Mouse (Mus musculus): ENCODE results near the gene Atp11a. TPM values are rescaled to one million over a fixed set of nuclear protein-coding genes. Genes with fewer than 3 reads are reported as not detected.

Gene Atp11a
- total RNA-seq, 2 experiments from 2014 or later = 50.1 to 52.6 TPM

DNA sequence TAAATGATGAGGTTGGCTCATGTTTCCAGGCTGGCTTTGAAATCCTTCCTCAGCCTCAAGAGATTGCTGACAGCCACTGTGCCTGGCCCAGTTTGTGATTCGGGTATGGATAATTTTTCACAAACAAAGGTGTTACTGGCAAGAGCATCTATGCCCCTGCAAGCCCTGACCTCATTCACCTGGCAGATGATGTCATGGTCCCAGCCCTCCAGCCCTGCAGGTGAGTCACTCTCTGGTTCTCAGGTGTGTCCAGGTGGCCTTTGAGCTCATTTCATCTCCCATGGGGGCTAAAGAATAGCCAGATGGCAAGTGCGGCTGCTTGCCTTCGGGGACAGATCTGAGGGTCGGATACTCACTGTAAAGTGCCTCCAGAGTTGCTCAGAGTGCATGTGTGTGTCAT lies 8.2 kb downstream of the Atp11a start:
- intact Hi-C loops (cut with DNase I) = no loop called here

DNA sequence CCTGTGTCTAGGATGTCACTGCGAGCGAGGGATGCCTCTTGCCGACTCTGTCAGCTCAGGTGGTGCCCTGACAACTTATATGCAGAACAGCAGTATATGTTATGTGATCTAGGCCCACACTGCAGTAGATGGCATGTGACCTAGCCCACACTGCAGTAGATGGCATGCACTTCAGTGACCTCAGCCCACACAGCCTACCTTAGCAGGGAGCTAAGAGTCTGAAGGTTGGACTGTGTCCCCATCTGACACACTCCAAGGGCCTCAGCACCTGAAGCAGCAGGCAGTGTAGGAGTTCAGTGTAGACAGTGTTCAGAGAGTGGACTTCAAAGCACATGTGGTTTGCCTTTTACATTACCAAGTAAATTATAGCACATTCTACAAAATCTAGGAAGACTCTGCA lies 10.4 kb downstream of the Atp11a start:
- intact Hi-C loops (cut with DNase I) = no loop called here
- no peak for DNase-seq (ENCODE audit: extremely low spot score in 1 of 2, low spot score in 2 of 2)

More for the DNA sequence above, 8.2 kb downstream of the Atp11a start:
- DNase-seq (ENCODE audit: extremely low spot score in 1 of 2, low spot score in 2 of 2) = no peak

DNA sequence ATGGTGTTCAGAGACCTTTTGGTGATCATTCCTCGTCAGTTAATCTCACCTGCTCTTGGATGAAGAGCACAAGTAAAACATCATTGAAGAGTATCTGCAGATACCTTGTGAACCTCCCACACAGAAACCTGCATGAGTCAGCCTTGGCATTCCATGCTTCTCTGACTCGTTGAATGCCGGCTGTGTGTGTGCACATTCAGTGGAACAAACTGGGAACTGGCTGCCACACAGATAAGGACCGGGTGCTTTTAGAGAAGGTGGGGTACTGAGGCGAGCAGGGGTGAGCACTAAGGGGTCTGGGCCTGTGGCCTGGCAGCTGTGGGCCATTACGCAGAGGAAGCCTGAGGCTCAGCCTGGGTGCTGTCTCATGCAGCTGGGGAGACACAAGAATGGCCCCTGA lies 11.9 kb downstream of the Atp11a start:
- no peak for DNase-seq (ENCODE audit: extremely low spot score in 1 of 2, low spot score in 2 of 2)
- intact Hi-C loops (cut with DNase I) = no loop called here

DNA sequence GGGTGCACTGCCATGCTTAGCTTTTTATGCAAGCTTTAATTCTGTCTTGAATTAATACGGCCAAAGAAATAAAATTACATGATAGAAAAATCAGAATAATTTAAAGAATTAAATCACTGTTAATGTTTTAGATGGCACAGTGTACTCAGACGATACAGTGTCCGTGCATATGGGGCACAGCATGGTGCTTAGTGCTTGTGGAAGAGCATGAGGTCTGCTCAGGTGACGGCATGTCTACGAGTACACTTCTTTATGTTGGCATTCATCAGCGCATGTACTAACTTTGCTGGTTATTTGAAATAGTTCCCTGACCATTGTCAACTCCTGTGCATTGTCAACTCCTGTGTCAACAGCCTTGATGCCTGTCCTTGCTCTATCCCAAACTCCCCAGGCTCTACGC lies 12.5 kb downstream of the Atp11a start:
- intact Hi-C loops (cut with DNase I) = no loop called here
- DNase-seq (ENCODE audit: extremely low spot score in 1 of 2, low spot score in 2 of 2) = no peak

DNA sequence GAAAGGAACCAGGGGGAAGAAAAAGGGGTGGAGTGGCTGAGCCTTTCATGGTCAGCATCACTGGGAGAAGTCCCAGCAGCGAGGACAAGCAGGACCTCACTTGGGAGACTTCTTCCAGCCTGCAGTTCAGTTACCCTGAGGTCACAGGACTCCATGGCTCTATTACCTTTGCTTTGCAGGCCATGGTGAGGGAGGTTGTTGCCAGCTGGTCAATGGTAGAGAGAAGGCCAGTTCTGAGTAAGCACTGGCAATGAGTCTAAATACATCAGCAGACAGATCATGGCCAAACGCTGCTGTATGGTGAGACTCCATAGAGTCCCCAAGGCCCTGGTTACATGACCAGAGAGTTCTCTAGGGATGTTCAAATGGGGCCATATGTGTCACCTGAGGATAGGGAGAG lies 15.5 kb downstream of the Atp11a start:
- intact Hi-C loops (cut with DNase I) = no loop called here
- DNase-seq (ENCODE audit: extremely low spot score in 1 of 2, low spot score in 2 of 2) = no peak

DNA sequence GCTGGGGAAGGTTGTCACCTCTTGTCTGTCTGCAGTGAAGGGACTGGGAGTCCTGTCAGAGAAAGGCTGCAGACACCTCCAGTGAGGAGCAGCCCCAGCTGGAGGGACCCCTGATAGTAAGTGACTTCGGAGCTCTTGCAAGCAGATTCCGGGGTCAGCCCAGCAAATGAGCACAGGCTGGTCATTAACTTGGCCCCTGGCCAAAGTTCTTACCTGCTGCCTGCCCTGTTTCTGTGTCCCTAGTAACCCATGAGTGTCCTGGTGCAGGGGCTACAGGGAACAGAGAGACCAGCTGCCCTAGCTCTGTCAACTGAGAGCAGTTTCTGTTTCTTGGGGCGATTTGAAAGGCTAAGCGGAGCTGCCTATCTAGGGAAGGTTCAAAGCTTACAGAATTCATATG lies 17.1 kb downstream of the Atp11a start:
- DNase-seq (ENCODE audit: extremely low spot score in 1 of 2, low spot score in 2 of 2) = no peak
- intact Hi-C loops (cut with DNase I) = no loop called here

DNA sequence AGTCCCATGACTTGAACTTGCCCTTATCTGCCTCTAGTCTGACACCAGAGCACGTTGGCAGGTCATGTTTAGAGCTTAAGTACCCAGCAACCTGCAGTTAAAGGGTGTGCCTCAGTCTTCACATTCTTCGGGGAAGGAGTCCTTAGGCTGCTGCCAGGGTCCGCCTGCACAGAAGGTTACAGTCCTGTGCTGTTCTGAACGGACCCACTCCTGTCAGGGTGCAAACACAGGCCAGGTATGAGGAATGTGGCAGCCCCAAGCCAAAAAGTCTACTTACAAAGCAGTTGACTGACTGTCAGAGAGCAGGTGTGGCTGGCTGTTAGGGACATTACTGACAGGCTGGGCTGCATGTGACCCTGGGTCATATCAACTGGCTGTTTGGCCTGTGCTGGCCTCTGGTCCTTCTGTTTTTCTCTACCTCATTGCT lies 18.1 kb downstream of the Atp11a start:
- DNase-seq (ENCODE audit: extremely low spot score in 1 of 2, low spot score in 2 of 2) = no peak
- intact Hi-C loops (cut with DNase I) = no loop called here

DNA sequence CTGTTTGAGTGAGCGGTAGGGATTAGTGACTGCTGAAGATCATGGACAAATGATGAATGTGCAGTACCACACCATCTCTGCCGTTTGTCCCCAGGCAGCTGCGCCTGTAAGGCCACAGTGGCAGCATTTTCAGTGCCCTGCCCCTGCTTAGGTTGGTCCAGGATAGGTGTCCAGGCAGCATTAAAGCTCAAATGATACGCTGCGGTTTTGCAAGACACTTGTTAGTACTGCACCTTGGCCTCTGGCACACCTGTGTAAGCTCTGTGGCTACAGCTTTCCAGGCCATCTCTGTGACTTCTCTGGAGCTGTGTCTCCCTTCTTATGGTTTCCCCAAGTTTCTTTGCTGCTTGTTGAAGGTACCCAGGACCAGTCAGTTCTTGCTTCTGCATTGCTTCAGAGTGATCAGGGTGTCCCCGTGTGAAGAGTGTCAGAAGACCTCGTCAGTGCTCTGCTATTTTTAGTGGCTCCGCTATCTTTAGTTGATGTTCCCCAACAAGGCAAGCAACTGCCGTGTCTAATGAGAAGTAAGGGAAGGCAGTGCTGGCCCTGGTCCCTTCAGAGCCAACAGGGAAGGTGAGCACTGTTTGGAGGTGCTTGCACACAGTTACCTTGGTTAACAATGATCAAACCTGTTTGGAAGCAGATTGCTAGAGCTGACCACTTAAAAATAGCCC lies 18.6 kb downstream of the Atp11a start:
- DNase-seq (ENCODE audit: extremely low spot score in 1 of 2, low spot score in 2 of 2) = no peak
- intact Hi-C loops (cut with DNase I) = no loop called here

DNA sequence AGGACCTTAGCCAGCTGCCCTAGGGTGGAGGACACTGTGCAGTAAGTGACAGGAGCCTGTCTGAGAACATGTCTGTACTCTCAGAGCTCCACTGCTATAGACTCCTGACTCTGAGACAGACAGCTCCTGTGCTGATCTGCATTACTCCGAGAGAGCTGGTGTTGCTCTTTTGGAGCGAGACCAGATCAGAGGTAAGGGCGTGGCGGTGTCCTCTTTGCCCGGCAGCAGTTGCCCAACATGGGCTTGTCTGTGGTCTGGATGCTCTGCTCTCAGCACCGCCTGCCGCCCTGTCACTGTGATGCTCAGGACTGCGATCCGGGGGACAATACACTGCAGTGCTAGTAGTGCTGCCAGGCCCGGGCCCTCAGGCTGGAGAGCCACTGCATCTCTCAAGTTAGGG lies 19.4 kb downstream of the Atp11a start:
- no peak for DNase-seq (ENCODE audit: extremely low spot score in 1 of 2, low spot score in 2 of 2)
- intact Hi-C loops (cut with DNase I) = no loop called here

DNA sequence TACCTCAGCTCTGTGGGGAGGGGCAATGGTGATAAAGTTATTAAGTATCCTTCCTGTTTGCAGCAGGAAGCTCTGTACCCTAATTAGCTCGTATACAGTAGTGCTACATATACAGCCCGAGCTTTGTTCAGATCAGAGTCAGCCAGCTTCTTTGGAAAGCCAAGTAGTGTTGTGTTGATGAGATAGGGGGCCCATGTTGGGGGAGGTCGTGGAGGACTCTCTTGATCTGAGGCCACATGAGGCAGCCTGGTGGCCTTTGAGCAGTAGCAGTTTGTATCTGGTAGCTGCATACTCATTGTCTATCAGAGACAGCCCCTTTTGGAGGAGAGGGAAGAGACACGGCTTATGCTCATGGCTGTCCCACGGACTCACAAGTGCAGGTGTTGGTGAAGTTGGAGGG lies 20.4 kb downstream of the Atp11a start:
- no peak for DNase-seq (ENCODE audit: extremely low spot score in 1 of 2, low spot score in 2 of 2)
- intact Hi-C loops (cut with DNase I) = no loop called here

DNA sequence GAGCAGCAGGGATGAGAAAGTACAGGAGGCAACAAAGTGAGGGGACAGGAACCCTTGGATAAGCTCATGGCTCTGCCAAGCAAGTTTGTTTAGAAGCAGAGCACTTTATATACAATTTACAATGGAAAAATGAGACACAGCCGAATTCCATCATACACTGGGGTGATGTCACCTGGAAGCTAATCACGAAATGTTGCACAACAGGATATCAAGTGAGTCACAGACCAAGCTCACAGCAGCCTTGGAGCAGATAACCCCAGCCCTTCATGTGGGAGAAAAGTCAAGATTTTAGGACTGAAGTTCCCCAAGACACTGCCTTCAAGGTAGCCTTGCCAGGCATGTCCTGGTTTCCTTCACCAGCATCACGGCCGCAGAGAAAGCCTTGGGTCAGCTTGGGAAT lies 22.7 kb downstream of the Atp11a start:
- no peak for DNase-seq (ENCODE audit: extremely low spot score in 1 of 2, low spot score in 2 of 2)
- intact Hi-C loops (cut with DNase I) = no loop called here

DNA sequence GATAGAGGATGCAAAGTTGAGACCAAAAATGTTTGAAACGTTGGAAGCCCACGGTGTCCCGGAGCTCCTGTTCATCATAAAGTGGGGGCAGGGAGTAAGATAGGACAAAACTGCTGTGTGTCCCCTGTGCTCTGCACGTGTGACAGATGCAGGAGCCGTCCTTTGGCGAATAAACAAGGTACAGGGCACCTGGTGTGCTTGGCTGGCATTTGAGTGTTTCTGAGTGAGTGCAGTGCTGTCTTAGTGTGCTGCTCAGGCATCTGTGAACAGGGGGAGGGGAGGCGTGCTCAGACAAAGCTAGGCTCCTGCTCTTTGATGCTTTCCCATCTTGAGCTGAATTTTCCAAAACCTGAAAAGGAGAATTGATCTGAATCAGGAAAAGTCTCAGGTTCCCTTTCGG lies 28.7 kb downstream of the Atp11a start:
- intact Hi-C loops (cut with DNase I) = no loop called here
- no peak for DNase-seq (ENCODE audit: extremely low spot score in 1 of 2, low spot score in 2 of 2)

DNA sequence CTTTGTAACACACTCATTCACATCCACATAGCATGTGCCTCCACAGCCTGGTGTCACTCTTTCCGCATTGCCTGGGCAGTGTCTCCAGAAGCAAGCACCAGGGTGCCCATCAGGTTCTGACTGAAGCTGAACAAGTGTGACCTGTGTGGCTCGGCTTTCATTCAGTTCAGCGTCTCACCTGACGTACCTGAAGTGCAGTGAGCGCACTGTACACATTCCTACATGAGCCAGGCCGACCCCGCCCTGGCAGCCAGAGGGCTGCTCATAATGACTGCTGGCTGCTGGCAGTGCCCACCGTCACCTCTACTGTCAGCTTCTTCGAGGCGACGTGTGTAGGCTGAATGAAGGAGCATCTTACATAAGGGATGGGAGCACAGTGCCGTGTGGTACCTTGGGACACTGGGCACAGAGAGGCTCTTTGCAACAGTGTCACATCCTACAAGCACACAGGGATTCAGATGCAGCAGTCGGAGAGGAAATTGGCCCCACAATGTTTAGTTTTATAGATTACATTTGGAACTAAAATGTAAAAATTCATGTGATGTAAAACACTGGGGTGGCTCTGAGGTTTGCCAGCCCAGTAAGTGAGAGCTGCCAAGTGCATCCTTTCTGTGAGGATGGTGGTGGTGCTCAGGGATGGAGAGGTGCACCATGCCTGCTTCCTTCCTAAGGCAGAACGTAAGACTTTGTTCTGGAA lies 29.6 kb downstream of the Atp11a start:
- DNase-seq (ENCODE audit: extremely low spot score in 1 of 2, low spot score in 2 of 2) = no peak
- intact Hi-C loops (cut with DNase I) = no loop called here

DNA sequence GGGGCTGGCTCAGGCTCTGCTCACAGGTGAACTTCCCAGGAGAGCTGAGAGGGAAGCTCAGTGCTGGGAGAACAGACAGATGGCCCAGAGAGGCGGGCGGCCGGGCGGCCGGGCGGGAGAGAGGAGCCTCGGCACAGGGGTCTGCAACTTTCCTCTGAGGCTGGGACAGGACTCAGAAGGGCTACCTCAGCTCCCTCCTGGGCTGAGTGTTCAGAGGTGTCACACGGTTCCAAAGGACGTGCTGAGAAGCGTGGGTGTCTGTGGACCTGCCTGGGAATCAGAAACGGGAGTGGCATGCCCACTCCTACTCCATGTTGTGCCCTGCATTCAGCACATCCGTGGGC lies 30.1 kb downstream of the Atp11a start:
- no peak for DNase-seq (ENCODE audit: extremely low spot score in 1 of 2, low spot score in 2 of 2)
- intact Hi-C loops (cut with DNase I) = no loop called here

DNA sequence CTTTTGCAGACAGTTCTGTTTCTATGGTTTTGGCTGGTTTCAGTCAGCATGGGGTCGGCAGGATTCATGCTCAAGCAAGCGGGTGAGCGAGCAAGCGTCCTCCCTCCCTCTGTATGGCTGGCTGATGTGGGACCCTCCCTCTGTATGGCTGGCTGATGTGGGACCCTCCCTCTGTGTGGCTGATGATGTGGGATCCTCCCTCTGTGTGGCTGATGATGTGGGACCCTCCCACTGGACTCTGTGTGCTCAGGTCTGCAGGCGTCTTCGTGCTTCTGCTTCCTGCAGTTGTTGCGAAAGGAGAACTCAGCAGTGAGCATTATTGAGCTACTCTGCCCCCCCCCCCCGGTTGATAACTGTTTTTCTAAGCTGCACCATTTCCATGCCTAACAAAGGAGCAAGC lies 30.6 kb downstream of the Atp11a start:
- no peak for DNase-seq (ENCODE audit: extremely low spot score in 1 of 2, low spot score in 2 of 2)
- intact Hi-C loops (cut with DNase I) = no loop called here

DNA sequence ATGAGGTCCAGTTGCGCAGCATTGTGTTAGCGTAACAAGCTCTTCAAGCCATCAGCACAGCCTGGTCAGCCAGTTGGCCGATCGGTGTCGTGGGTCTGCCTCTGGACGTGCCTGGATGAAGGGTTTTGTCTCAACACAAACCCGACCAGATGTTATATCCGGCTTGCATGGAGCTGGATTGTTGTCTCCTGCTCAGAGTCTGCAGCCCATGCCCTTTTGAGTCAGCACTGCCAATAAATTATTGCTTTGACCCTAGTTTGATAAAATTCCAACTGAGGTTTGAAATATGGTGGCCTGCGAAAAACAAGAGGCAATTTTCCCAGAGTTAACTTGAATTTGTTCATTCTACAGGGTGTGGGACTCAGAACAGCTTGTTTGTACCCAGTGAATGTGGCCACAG lies 31.9 kb downstream of the Atp11a start:
- no peak for DNase-seq (ENCODE audit: extremely low spot score in 1 of 2, low spot score in 2 of 2)
- intact Hi-C loops (cut with DNase I) = no loop called here

DNA sequence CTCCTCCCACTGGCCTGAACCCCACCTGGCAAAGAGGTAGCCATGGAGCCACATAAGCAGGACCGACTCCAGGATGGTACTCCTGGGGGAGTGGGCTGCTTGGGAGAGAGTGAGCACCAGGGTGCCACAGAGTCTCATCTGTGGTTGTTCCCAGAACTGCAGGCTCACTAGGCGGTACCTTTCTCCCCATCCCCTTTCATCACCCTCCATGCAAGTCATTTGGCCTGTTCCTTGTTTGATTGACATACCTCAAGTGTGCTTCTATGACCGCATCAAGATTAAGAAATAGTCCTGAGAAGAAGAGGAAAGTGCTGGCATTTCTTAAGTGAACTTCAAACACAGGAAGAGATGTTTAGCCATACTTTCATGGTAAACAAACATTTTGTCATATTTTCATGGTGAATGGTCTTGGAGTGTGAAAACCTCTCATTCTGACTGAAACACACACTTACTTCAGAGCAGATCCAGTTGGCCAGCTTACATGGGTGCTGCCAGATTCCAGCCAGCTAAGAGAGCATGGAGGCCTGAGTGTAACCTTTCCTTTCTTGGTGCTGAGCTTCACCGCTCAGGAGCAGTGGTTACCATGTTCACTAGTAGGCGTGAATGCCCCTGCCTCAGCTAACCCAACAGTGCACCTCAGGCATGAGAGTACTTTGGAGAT lies 38.3 kb downstream of the Atp11a start:
- intact Hi-C loops (cut with DNase I) = no loop called here
- DNase-seq (ENCODE audit: extremely low spot score in 1 of 2, low spot score in 2 of 2) = no peak

DNA sequence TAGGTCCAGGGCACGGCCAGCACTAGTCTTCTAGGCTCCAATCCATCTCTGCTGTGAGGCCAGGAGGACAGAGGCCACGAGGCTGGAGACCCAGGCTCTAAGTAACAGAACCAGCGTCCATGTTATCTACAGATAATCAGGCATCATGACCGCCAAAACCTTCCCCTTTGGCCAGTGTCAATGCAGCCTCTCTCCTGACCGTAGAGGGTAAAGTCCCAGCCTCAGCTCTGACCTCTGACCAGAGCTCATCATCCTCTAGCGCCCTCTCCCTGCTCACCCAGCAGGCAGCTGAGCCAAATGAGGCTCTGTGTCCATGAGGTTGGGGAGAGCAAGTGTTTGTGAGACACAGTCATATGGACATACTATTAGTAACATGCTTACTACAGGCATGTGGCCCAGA lies 42.3 kb downstream of the Atp11a start:
- DNase-seq (ENCODE audit: extremely low spot score in 1 of 2, low spot score in 2 of 2) = no peak
- intact Hi-C loops (cut with DNase I) = no loop called here

DNA sequence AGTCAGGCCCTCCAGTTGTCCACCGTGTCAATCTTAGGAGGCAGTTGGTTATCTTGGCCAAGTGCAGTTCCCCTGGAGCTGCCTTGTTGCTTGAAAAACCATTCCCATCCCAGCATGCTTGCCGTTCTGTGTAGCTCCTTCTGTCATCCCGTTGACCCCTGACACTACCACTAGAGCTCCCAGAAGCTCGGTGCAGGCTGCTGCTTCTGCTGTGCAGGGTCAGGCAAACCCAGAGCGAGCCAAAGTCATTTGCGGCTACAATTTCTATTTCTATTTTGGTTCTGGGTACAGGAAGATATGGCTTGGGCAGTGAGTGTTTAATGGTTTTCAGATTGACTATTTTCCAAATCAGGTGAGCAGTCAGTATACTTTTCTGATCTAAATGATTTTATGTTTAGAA lies 43.0 kb downstream of the Atp11a start:
- intact Hi-C loops (cut with DNase I) = no loop called here
- no peak for DNase-seq (ENCODE audit: extremely low spot score in 1 of 2, low spot score in 2 of 2)

DNA sequence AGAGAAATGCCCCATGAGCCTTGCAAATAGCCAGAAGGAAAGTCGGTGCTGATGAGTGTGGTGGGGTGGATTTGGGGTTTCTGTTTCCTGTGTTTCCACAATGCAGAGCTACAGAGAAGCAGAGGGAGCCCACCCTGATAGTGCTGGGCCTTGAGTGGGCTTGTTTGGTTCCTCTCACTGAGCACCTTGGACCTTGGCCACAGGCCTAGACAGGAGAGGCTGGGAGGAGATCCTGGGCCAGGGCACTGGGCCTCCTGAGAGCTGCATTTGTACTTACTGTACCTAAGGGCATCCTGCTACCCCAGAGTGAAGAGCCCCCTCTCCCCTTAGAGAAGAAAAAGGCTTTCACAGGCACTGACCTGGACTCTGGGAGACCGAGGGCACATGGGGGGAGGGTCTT lies 43.4 kb downstream of the Atp11a start:
- DNase-seq (ENCODE audit: extremely low spot score in 1 of 2, low spot score in 2 of 2) = no peak
- intact Hi-C loops (cut with DNase I) = no loop called here
